Comparison of ENCODE assay signal across 29 mouse cellular contexts in the genomic region with DNA sequence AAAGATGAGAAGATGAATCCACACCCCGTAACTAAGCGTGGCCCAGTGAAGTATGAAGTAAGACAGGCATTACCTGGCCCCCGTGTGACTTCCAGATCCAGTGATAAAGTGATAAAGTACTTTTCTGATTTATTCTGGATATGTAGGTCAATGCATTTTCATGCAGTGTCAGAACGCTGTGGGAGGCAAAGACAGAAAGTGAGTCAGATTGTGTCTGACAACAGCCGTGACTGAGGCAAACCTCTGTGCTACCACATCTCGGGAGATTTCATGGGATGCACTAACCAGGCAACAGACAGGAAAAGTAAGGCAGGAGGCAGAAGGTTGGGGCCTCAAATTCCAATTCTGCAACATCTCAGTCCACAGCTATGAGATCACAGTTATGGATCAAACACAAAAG. TPM values are rescaled to one million over a fixed set of nuclear protein-coding genes. Genes with fewer than 3 reads are reported as not detected.
"Had no signal": no experiment of that assay in that cellular context is flagged by ENCODE, and none has a peak within 500 bp of the region (broad histone marks: within the 10 kb centered on the region; RNA-seq: fewer than 3 reads in every experiment).

No protein-coding gene starts in this region.

- DNase-seq: gastrocnemius, postnatal 14 days; gastrocnemius, postnatal 36 days; heart, adult 11 months; heart, adult 2 months; heart, postnatal 14 days; heart, postnatal 36 days; kidney, adult 11 months; kidney, adult 2 months; kidney, adult 9 months; kidney, postnatal 14 days; kidney, postnatal 36 days; left cerebral cortex, postnatal 4 days had no signal

RNA-seq across cellular contexts. Expression of gene Vax1, which starts 24.8 kb away (rescaled TPM):
- polyA plus RNA-seq: gonadal fat pad, adult 2 months; heart, adult 2 months; heart, embryonic 11.5 days; heart, embryonic 13.5 days; heart, embryonic 15.5 days; heart, postnatal 0 days; hindbrain, embryonic 11.5 days; hindbrain, embryonic 13.5 days; hindbrain, postnatal 0 days; intestine, embryonic 14.5 days; intestine, embryonic 16.5 days; kidney, adult 2 months; kidney, embryonic 15.5 days; kidney, postnatal 0 days; large intestine, adult 2 months; limb, embryonic 11.5 days; limb, embryonic 15.5 days; liver, adult 2 months; liver, embryonic 12.5 days had no signal
